Mouse (Mus musculus) heart, adult 2 months (tissue): ENCODE results near the gene Slc28a3.

ENCODE experiments used
- CTCF ChIP-seq: fragments of 200-600 bp; IDR thresholded peaks from 2 replicates; pipeline ENCODE4 v1.8.1; 2022; ENCODE audit warnings: antibody characterized with exemption, mild to moderate bottlenecking, moderate library complexity
- POLR2A ChIP-seq: fragments of 200-500 bp; IDR thresholded peaks from 2 replicates; pipeline ENCODE4 v1.6.1; 2011; ENCODE audit warnings: mild to moderate bottlenecking, low read depth, low read length, control low read depth; ENCODE audit not compliant: insufficient read depth

GRCm38 (mm10) chr13:58536466-58537231 is 74.0 kb downstream of the Slc28a3 start:
- TF ChIP-seq POLR2A = no peak
- no peak for TF ChIP-seq CTCF
